Mouse (Mus musculus): ENCODE data around the gene Gm1979. TPM values are rescaled to one million over a fixed set of nuclear protein-coding genes. Genes with fewer than 3 reads are reported as not detected.
"Not testable (repeated sequence)": the region's sequence is repeated elsewhere in the genome, so short reads cannot be mapped to it uniquely, and the experiment has no call there.

Gene Gm1979
- polyA plus RNA-seq (2015; fragmentation: Nextera tagmentation; extraction: Ambion mirVana): not detected in 2 replicates

DNA sequence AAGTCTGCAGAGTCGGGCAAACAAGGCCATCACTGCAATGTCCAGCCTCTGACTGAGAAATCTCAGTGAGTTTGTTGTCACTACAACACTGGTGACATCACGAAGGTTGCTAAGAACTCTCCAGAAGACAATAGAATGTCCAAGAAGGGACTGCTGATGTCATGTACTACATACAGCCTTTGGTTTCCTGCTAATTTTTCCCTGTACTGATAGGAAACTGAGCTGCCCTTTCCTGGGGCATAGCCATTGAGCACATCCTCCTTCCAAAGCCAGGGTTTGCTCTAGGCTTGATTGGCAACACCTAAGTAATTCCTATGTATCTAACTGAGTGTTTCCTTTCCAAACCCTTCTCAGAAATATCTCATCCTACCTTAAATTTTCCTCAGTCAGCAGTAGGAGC, at the start of gene Gm1979:
Gene Gm1979 (minus strand): TSS at position 101 of the 400 bp plus-strand sequence.
- H3K27me3 ChIP-seq; DNase-seq; H3K36me3 ChIP-seq; H3K4me3 ChIP-seq (replicated peaks); H3K4me1 ChIP-seq (replicated peaks); H3K9ac ChIP-seq; H3K27ac ChIP-seq; ATAC-seq (ENCODE audit: low read depth); H3K9me3 ChIP-seq (replicated peaks); H3K4me2 ChIP-seq: not testable (repeated sequence)
- WGBS (ENCODE audit: insufficient replicate concordance): 42% methylated on average over 1 of the region's 2 CpGs

DNA sequence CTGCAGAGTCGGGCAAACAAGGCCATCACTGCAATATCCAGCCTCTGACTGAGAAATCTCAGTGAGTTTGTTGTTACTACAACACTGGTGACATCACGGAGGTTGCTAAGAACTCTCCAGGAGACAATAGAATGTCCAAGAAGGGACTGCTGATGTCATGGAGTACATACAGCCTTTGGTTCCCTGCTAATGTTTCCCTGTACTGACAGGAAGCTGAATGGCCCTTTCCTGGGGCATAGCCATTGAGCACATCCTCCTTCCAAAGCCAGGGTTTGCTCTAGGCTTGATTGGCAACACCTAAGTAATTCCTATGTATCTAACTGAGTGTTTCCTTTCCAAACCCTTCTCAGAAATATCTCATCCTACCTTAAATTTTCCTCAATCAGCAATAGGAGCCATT, 34.9 kb upstream of the Gm1979 start, which contains the start of gene Speer4a:
Gene Speer4a (minus strand): TSS at position 101 of the 400 bp plus-strand sequence.
- not testable (repeated sequence) for H3K4me3 ChIP-seq (replicated peaks); DNase-seq; H3K36me3 ChIP-seq; H3K27ac ChIP-seq; H3K27me3 ChIP-seq; H3K4me1 ChIP-seq (replicated peaks); H3K4me2 ChIP-seq; H3K9me3 ChIP-seq (replicated peaks); ATAC-seq (ENCODE audit: low read depth); H3K9ac ChIP-seq
- 49% methylated on average over 2 of the region's 2 CpGs for WGBS (ENCODE audit: insufficient replicate concordance)

DNA sequence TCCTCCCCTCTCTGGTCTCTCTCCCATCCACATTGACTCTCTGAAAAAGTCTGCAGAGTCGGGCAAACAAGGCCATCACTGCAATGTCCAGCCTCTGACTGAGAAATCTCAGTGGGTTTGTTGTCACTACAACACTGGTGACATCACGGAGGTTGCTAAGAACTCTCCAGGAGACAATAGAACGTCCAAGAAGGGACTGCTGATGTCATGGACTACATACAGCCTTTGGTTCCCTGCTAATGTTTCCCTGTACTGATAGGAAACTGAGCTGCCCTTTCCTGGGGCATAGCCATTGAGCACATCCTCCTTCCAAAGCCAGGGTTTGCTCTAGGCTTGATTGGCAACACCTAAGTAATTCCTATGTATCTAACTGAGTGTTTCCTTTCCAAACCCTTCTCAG, 18.2 kb upstream of the Gm1979 start, which contains the start of gene Gm5862:
Gene Gm5862 (minus strand): TSS at position 101 of the 400 bp plus-strand sequence.
- not testable (repeated sequence) for H3K4me3 ChIP-seq (replicated peaks); H3K9me3 ChIP-seq (replicated peaks); DNase-seq; H3K27ac ChIP-seq; H3K4me1 ChIP-seq (replicated peaks); H3K4me2 ChIP-seq; H3K36me3 ChIP-seq; H3K27me3 ChIP-seq; ATAC-seq (ENCODE audit: low read depth); H3K9ac ChIP-seq
- WGBS (ENCODE audit: insufficient replicate concordance): no CpG with 5 or more reads among the region's 3 CpGs

- H3K36me3 ChIP-seq; H3K9ac ChIP-seq; ATAC-seq (ENCODE audit: low read depth); H3K27me3 ChIP-seq; H3K9me3 ChIP-seq (replicated peaks); H3K4me2 ChIP-seq; DNase-seq; H3K4me1 ChIP-seq (replicated peaks); H3K4me3 ChIP-seq (replicated peaks); H3K27ac ChIP-seq: not testable (repeated sequence)
- WGBS (ENCODE audit: insufficient replicate concordance): 39% methylated on average over 7 of the region's 7 CpGs
These were observed 3.1 kb upstream of the Gm1979 start for GRCm38 (mm10) chr5:26007697-26008096.

DNA sequence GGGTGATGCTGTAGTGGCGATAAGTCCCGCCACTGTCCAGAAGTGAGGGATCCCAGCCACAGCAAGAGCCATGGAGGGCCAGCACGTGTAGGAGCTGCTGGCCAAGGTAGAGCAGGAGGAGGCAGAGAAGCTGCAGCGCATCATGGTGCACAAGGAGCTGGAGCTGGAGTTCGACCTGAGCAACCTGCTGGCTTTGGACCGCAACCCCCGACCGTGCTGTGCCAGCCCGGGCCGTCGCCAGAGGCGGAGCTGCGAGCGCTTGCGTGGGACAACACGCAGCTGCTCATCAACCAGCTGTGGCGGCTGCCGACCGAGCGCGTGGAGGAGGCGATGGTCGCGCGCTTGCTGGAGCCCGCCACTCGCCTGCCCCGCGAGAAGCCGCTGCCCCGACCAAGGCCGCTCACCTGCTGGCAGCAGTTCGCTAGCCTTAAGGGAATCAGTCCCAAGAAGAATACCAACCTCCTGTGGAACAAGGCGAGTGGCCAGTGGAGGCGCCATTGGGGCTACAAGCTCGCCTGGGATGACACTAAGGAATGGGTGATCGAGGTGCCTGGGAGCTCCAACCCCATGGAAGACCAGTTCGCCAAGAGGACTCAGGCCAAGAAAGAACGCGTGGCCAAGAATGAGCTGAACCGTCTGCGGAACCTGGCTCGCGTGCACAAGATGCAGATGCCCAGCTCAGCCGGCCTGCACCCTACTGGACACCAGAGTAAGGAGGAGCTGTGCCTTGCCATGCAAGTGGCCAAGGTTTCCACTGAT, 2.5 kb upstream of the Gm1979 start:
- not testable (repeated sequence) for DNase-seq; H3K36me3 ChIP-seq; H3K27me3 ChIP-seq; H3K4me1 ChIP-seq (replicated peaks); H3K9me3 ChIP-seq (replicated peaks); ATAC-seq (ENCODE audit: low read depth); H3K27ac ChIP-seq; H3K9ac ChIP-seq
- peak overlapping the region; percentile 39 for H3K4me2 ChIP-seq
- peak overlapping the region; percentile 12 for H3K4me3 ChIP-seq (replicated peaks)
- WGBS (ENCODE audit: insufficient replicate concordance): 17% methylated on average over 45 of the region's 45 CpGs

DNA sequence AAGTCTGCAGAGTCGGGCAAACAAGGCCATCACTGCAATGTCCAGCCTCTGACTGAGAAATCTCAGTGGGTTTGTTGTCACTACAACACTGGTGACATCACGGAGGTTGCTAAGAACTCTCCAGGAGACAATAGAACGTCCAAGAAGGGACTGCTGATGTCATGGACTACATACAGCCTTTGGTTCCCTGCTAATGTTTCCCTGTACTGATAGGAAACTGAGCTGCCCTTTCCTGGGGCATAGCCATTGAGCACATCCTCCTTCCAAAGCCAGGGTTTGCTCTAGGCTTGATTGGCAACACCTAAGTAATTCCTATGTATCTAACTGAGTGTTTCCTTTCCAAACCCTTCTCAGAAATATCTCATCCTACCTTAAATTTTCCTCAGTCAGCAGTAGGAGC, 16.0 kb downstream of the Gm1979 start, which contains the start of gene Gm21698:
Gene Gm21698 (minus strand): TSS at position 101 of the 400 bp plus-strand sequence.
- not testable (repeated sequence) for H3K9me3 ChIP-seq (replicated peaks); H3K4me2 ChIP-seq; H3K27ac ChIP-seq; ATAC-seq (ENCODE audit: low read depth); DNase-seq; H3K27me3 ChIP-seq; H3K4me3 ChIP-seq (replicated peaks); H3K36me3 ChIP-seq; H3K9ac ChIP-seq; H3K4me1 ChIP-seq (replicated peaks)
- WGBS (ENCODE audit: insufficient replicate concordance): no CpG with 5 or more reads among the region's 3 CpGs

GRCm38 (mm10) chr5:25972563-25972962, 32.0 kb downstream of the Gm1979 start, which contains the start of gene Gm21680:
Gene Gm21680, minus strand, starts transcription at chr5:25972663.
- not testable (repeated sequence) for DNase-seq; H3K27ac ChIP-seq; H3K36me3 ChIP-seq; H3K4me3 ChIP-seq (replicated peaks); H3K4me1 ChIP-seq (replicated peaks); H3K9ac ChIP-seq; ATAC-seq (ENCODE audit: low read depth); H3K4me2 ChIP-seq; H3K9me3 ChIP-seq (replicated peaks); H3K27me3 ChIP-seq
- no CpG with 5 or more reads among the region's 2 CpGs for WGBS (ENCODE audit: insufficient replicate concordance)

DNA sequence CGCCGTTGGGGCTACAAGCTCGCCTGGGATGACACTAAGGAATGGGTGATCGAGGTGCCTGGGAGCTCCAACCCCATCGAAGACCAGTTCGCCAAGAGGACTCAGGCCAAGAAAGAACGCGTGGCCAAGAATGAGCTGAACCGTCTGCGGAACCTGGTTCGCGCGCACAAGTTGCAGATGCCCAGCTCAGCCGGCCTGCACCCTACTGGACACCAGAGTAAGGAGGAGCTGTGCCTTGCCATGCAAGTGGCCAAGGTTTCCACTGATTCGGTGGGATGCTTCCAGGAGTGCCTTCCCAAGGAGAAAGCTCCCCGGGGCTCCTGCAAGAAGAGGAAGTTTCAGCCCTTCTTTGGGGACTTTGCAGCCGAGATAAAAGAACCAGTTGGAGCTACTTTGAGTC, 47.5 kb downstream of the Gm1979 start:
- H3K4me1 ChIP-seq (replicated peaks); DNase-seq; H3K4me3 ChIP-seq (replicated peaks); H3K36me3 ChIP-seq; H3K27me3 ChIP-seq; ATAC-seq (ENCODE audit: low read depth); H3K9me3 ChIP-seq (replicated peaks); H3K9ac ChIP-seq; H3K4me2 ChIP-seq; H3K27ac ChIP-seq: not testable (repeated sequence)
- WGBS (ENCODE audit: insufficient replicate concordance): 36% methylated on average over 17 of the region's 17 CpGs

- not testable (repeated sequence) for ATAC-seq (ENCODE audit: low read depth); H3K27ac ChIP-seq; H3K36me3 ChIP-seq; H3K9me3 ChIP-seq (replicated peaks); H3K4me2 ChIP-seq; H3K4me3 ChIP-seq (replicated peaks); H3K9ac ChIP-seq; DNase-seq; H3K27me3 ChIP-seq; H3K4me1 ChIP-seq (replicated peaks)
- 22% methylated on average over 32 of the region's 32 CpGs for WGBS (ENCODE audit: insufficient replicate concordance)
These were observed 48.0 kb downstream of the Gm1979 start for GRCm38 (mm10) chr5:25956611-25957010.

DNA sequence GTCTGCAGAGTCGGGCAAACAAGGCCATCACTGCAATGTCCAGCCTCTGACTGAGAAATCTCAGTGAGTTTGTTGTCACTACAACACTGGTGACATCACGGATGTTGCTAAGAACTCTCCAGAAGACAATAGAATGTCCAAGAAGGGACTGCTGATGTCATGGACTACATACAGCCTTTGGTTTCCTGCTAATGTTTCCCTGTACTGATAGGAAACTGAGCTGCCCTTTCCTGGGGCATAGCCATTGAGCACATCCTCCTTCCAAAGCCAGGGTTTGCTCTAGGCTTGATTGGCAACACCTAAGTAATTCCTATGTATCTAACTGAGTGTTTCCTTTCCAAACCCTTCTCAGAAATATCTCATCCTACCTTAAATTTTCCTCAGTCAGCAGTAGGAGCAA, 50.3 kb downstream of the Gm1979 start, which contains the start of gene Gm21671:
Gene Gm21671 (minus strand): TSS at position 101 of the 400 bp plus-strand sequence.
- not testable (repeated sequence) for ATAC-seq (ENCODE audit: low read depth); H3K27ac ChIP-seq; DNase-seq; H3K36me3 ChIP-seq; H3K9ac ChIP-seq; H3K4me2 ChIP-seq; H3K4me3 ChIP-seq (replicated peaks); H3K9me3 ChIP-seq (replicated peaks); H3K27me3 ChIP-seq; H3K4me1 ChIP-seq (replicated peaks)
- WGBS (ENCODE audit: insufficient replicate concordance): 36% methylated on average over 2 of the region's 2 CpGs
